Mouse (Mus musculus) urinary bladder, adult 2 months (tissue): ENCODE measurements around the gene 6030498E09Rik. TPM values are rescaled to one million over a fixed set of nuclear protein-coding genes. Genes with fewer than 3 reads are reported as not detected.

Experiments used
- DNase-seq: peaks from one replicate; pipeline ENCODE4 v3.0.0; 2022; ENCODE audit warnings: low spot score
- polyA plus RNA-seq: library from polyadenylated mRNA; depleted of rRNA; stranded (reverse); fragments of >200 nt; gene quantifications from 2 replicates; pipeline ENCODE4 v1.2.3, GENCODE M21; 2012; rRNA removed

The 6030498E09Rik gene
- not detected in 2 replicates for polyA plus RNA-seq

- no peak for DNase-seq
These were observed at the start of gene 6030498E09Rik for GRCm38 (mm10) chrX:38772478-38772877. Gene 6030498E09Rik (plus strand): TSS chrX:38772671.

- DNase-seq = no peak
These were observed 42.4 kb upstream of the 6030498E09Rik start for GRCm38 (mm10) chrX:38730081-38730480.

- no peak for DNase-seq
These were observed 41.8 kb upstream of the 6030498E09Rik start for GRCm38 (mm10) chrX:38730639-38731038.

- DNase-seq = no peak
These were observed 38.8 kb upstream of the 6030498E09Rik start for GRCm38 (mm10) chrX:38733683-38734082.

- no peak for DNase-seq
These were observed 37.3 kb upstream of the 6030498E09Rik start for GRCm38 (mm10) chrX:38734916-38735880.

- no peak for DNase-seq
These were observed 1.0 kb upstream of the 6030498E09Rik start for GRCm38 (mm10) chrX:38771453-38771852.

- no peak for DNase-seq
These were observed 585 bp upstream of the 6030498E09Rik start for GRCm38 (mm10) chrX:38771886-38772285.

- DNase-seq = no peak
These were observed 21.9 kb downstream of the 6030498E09Rik start for GRCm38 (mm10) chrX:38794373-38794772.

GRCm38 (mm10) chrX:38813934-38814333 is 41.5 kb downstream of the 6030498E09Rik start:
- DNase-seq = no peak

GRCm38 (mm10) chrX:38816841-38817240 is 44.4 kb downstream of the 6030498E09Rik start:
- no peak for DNase-seq

- DNase-seq = no peak
These were observed 186.1 kb downstream of the 6030498E09Rik start for GRCm38 (mm10) chrX:38958571-38958970.

GRCm38 (mm10) chrX:38996265-38996664 is 223.8 kb downstream of the 6030498E09Rik start:
- DNase-seq = no peak

Other genes starting within 250 kb of the 6030498E09Rik start
- gene Cul4b, start 196.5 kb upstream of the 6030498E09Rik start, polyA plus RNA-seq = 12.4 and 14.6 TPM in 2 replicates
- 73.7 and 89.4 TPM in 2 replicates for gene Mcts1, start 172.1 kb upstream of the 6030498E09Rik start, polyA plus RNA-seq
- gene C1galt1c1, start 137.6 kb upstream of the 6030498E09Rik start, polyA plus RNA-seq = 33.1 and 41.3 TPM in 2 replicates